Mouse (Mus musculus): ENCODE data around the gene Olfml2b. TPM values are rescaled to one million over a fixed set of nuclear protein-coding genes. Genes with fewer than 3 reads are reported as not detected.

Olfml2b gene
- polyA plus RNA-seq, 1 experiment = not detected

GRCm38 (mm10) chr1:170689773-170690172, 45.4 kb downstream of the Olfml2b start:
- H3K9me3 ChIP-seq = peaks cover 2% of the 10 kb centered on the region; the same call in 1 of the 2 replicates
- H3K27me3 ChIP-seq (replicated peaks) = peaks cover 25% of the 10 kb centered on the region
- no peak for TF ChIP-seq GATA1 (IDR thresholded peaks at IDR 0.05; ENCODE audit: borderline replicate concordance, low read length)
- TF ChIP-seq FLI1 (IDR thresholded peaks at IDR 0.05; ENCODE audit: low read length) = no peak
- H3K36me3 ChIP-seq (replicated peaks; ENCODE audit: low read length) = no peaks in the 10 kb centered on the region
- H3K4me1 ChIP-seq = peaks cover 3% of the 10 kb centered on the region; the same call in 1 of the 2 replicates
- no peak overlapping the region for H3K4me3 ChIP-seq (replicated peaks)

- TF ChIP-seq GATA1 (IDR thresholded peaks at IDR 0.05; ENCODE audit: borderline replicate concordance, low read length) (no peak), FLI1 (IDR thresholded peaks at IDR 0.05; ENCODE audit: low read length) (no peak)
- H3K36me3 ChIP-seq (replicated peaks; ENCODE audit: low read length) = no peaks in the 10 kb centered on the region
- H3K4me1 ChIP-seq = peaks cover 3% of the 10 kb centered on the region; the same call in 1 of the 2 replicates
- H3K4me3 ChIP-seq (replicated peaks) = no peak overlapping the region
- peaks cover 31% of the 10 kb centered on the region for H3K27me3 ChIP-seq (replicated peaks)
- H3K9me3 ChIP-seq = no peaks in the 10 kb centered on the region
Observed at GRCm38 (mm10) chr1:170691301-170691700, 47.0 kb downstream of the Olfml2b start.

GRCm38 (mm10) chr1:170694821-170695291, 50.5 kb downstream of the Olfml2b start:
- Histone ChIP-seq H3K36me3 (replicated peaks; ENCODE audit: low read length) (no peaks in the 10 kb centered on the region), H3K4me1 (no peaks in the 10 kb centered on the region), H3K4me3 (replicated peaks) (no peak overlapping the region), H3K27me3 (replicated peaks) (peaks cover 49% of the 10 kb centered on the region), H3K9me3 (peaks cover 10% of the 10 kb centered on the region)
- TF ChIP-seq FLI1 (IDR thresholded peaks at IDR 0.05; ENCODE audit: low read length) (no peak), GATA1 (IDR thresholded peaks at IDR 0.05; ENCODE audit: borderline replicate concordance, low read length) (no peak)

GRCm38 (mm10) chr1:170695326-170695725, 51.0 kb downstream of the Olfml2b start:
- H3K9me3 ChIP-seq = peaks cover 10% of the 10 kb centered on the region

GRCm38 (mm10) chr1:170696996-170697395, 52.7 kb downstream of the Olfml2b start:
- Histone ChIP-seq H3K36me3 (replicated peaks; ENCODE audit: low read length) (no peaks in the 10 kb centered on the region), H3K9me3 (peaks cover 10% of the 10 kb centered on the region), H3K27me3 (replicated peaks) (peaks cover 52% of the 10 kb centered on the region), H3K4me1 (no peaks in the 10 kb centered on the region; the same call in 1 of the 2 replicates), H3K4me3 (replicated peaks) (no peak overlapping the region)
- TF ChIP-seq FLI1 (IDR thresholded peaks at IDR 0.05; ENCODE audit: low read length) = no peak
- TF ChIP-seq GATA1 (IDR thresholded peaks at IDR 0.05; ENCODE audit: borderline replicate concordance, low read length) = no peak

More at GRCm38 (mm10) chr1:170695326-170695725, 51.0 kb downstream of the Olfml2b start:
- Histone ChIP-seq H3K36me3 (replicated peaks; ENCODE audit: low read length) (no peaks in the 10 kb centered on the region), H3K4me1 (no peaks in the 10 kb centered on the region), H3K4me3 (replicated peaks) (no peak overlapping the region), H3K27me3 (replicated peaks) (peaks cover 50% of the 10 kb centered on the region)
- TF ChIP-seq GATA1 (IDR thresholded peaks at IDR 0.05; ENCODE audit: borderline replicate concordance, low read length) = no peak
- no peak for TF ChIP-seq FLI1 (IDR thresholded peaks at IDR 0.05; ENCODE audit: low read length)

- Histone ChIP-seq H3K27me3 (replicated peaks) (peaks cover 53% of the 10 kb centered on the region), H3K9me3 (peaks cover 10% of the 10 kb centered on the region), H3K36me3 (replicated peaks; ENCODE audit: low read length) (no peaks in the 10 kb centered on the region), H3K4me3 (replicated peaks) (no peak overlapping the region), H3K4me1 (peaks cover 4% of the 10 kb centered on the region; the same call in 1 of the 2 replicates)
- TF ChIP-seq FLI1 (IDR thresholded peaks at IDR 0.05; ENCODE audit: low read length) = no peak
- no peak for TF ChIP-seq GATA1 (IDR thresholded peaks at IDR 0.05; ENCODE audit: borderline replicate concordance, low read length)
Observed at GRCm38 (mm10) chr1:170697771-170698356, 53.5 kb downstream of the Olfml2b start.

GRCm38 (mm10) chr1:170698771-170699170, 54.4 kb downstream of the Olfml2b start:
- Histone ChIP-seq H3K9me3 (peaks cover 10% of the 10 kb centered on the region), H3K27me3 (replicated peaks) (peaks cover 49% of the 10 kb centered on the region), H3K4me1 (peaks cover 10% of the 10 kb centered on the region), H3K4me3 (replicated peaks) (no peak overlapping the region), H3K36me3 (replicated peaks; ENCODE audit: low read length) (no peaks in the 10 kb centered on the region)
- no peak for TF ChIP-seq FLI1 (IDR thresholded peaks at IDR 0.05; ENCODE audit: low read length)
- TF ChIP-seq GATA1 (IDR thresholded peaks at IDR 0.05; ENCODE audit: borderline replicate concordance, low read length) = no peak

GRCm38 (mm10) chr1:170699553-170699952, 55.2 kb downstream of the Olfml2b start:
- Histone ChIP-seq H3K4me3 (replicated peaks) (no peak overlapping the region), H3K9me3 (peaks cover 10% of the 10 kb centered on the region), H3K27me3 (replicated peaks) (peaks cover 48% of the 10 kb centered on the region), H3K4me1 (peaks cover 15% of the 10 kb centered on the region), H3K36me3 (replicated peaks; ENCODE audit: low read length) (no peaks in the 10 kb centered on the region)
- TF ChIP-seq FLI1 (IDR thresholded peaks at IDR 0.05; ENCODE audit: low read length) (no peak), GATA1 (IDR thresholded peaks at IDR 0.05; ENCODE audit: borderline replicate concordance, low read length) (no peak)

- Histone ChIP-seq H3K4me3 (replicated peaks) (no peak overlapping the region), H3K9me3 (peaks cover 10% of the 10 kb centered on the region), H3K4me1 (peaks cover 15% of the 10 kb centered on the region), H3K36me3 (replicated peaks; ENCODE audit: low read length) (peaks cover 5% of the 10 kb centered on the region), H3K27me3 (replicated peaks) (peaks cover 39% of the 10 kb centered on the region)
- no peak for TF ChIP-seq FLI1 (IDR thresholded peaks at IDR 0.05; ENCODE audit: low read length)
- TF ChIP-seq GATA1 (IDR thresholded peaks at IDR 0.05; ENCODE audit: borderline replicate concordance, low read length) = no peak
Observed at GRCm38 (mm10) chr1:170700496-170701027, 56.2 kb downstream of the Olfml2b start.

GRCm38 (mm10) chr1:170701178-170701577, 56.8 kb downstream of the Olfml2b start:
- Histone ChIP-seq H3K27me3 (replicated peaks) (peaks cover 33% of the 10 kb centered on the region), H3K4me1 (peaks cover 21% of the 10 kb centered on the region), H3K4me3 (replicated peaks) (no peak overlapping the region), H3K36me3 (replicated peaks; ENCODE audit: low read length) (peaks cover 11% of the 10 kb centered on the region), H3K9me3 (peaks cover 10% of the 10 kb centered on the region)
- no peak for TF ChIP-seq GATA1 (IDR thresholded peaks at IDR 0.05; ENCODE audit: borderline replicate concordance, low read length)
- no peak for TF ChIP-seq FLI1 (IDR thresholded peaks at IDR 0.05; ENCODE audit: low read length)
